Mouse (Mus musculus) left cerebral cortex, adult 9 months (tissue): ENCODE measurements around the gene Sycp2l.

Experiments used
- DNase-seq, 2 experiments: peaks; one replicate each; pipeline ENCODE4 v3.0.0; 2022; ENCODE audit warnings: low spot score in 2 of 2

Sycp2l gene

GRCm38 (mm10) chr13:41113940-41114339 is at the start of gene Sycp2l:
TSS of gene Sycp2l (plus strand) at chr13:41114307.
- no peak for DNase-seq

GRCm38 (mm10) chr13:41067618-41068017 is 46.5 kb upstream of the Sycp2l start:
- no peak for DNase-seq

- no peak for DNase-seq
Observed at GRCm38 (mm10) chr13:41071617-41072016, 42.5 kb upstream of the Sycp2l start.

- DNase-seq: no peak
Observed at GRCm38 (mm10) chr13:41073819-41074218, 40.3 kb upstream of the Sycp2l start.

GRCm38 (mm10) chr13:41077921-41078320 is 36.2 kb upstream of the Sycp2l start:
- no peak for DNase-seq

- DNase-seq: no peak
Observed at GRCm38 (mm10) chr13:41078690-41079420, 35.3 kb upstream of the Sycp2l start.

GRCm38 (mm10) chr13:41079421-41079780 is 34.7 kb upstream of the Sycp2l start, which contains the start of gene Mak:
TSS of gene Mak (minus strand) at chr13:41079706.
- DNase-seq: peak; percentile 59 to 71

- no peak for DNase-seq
Observed at GRCm38 (mm10) chr13:41079859-41080258, 34.2 kb upstream of the Sycp2l start.

GRCm38 (mm10) chr13:41080700-41081099 is 33.4 kb upstream of the Sycp2l start:
- DNase-seq: no peak

GRCm38 (mm10) chr13:41084521-41084920 is 29.6 kb upstream of the Sycp2l start:
- DNase-seq: no peak

GRCm38 (mm10) chr13:41085140-41085539 is 29.0 kb upstream of the Sycp2l start:
- no peak for DNase-seq

GRCm38 (mm10) chr13:41088746-41089145 is 25.4 kb upstream of the Sycp2l start:
- no peak for DNase-seq

- DNase-seq: no peak
Observed at GRCm38 (mm10) chr13:41091271-41091670, 22.8 kb upstream of the Sycp2l start.

GRCm38 (mm10) chr13:41094160-41094559 is 19.9 kb upstream of the Sycp2l start:
- no peak for DNase-seq

GRCm38 (mm10) chr13:41097324-41098058 is 16.6 kb upstream of the Sycp2l start:
- DNase-seq: peak in 1 of 2 experiments; percentile 11

GRCm38 (mm10) chr13:41098325-41098724 is 15.8 kb upstream of the Sycp2l start:
- DNase-seq: no peak

GRCm38 (mm10) chr13:41100031-41100430 is 14.1 kb upstream of the Sycp2l start:
- no peak for DNase-seq

- no peak for DNase-seq
Observed at GRCm38 (mm10) chr13:41103841-41104525, 10.1 kb upstream of the Sycp2l start.

- no peak for DNase-seq
Observed at GRCm38 (mm10) chr13:41105541-41105940, 8.6 kb upstream of the Sycp2l start.

- no peak for DNase-seq
Observed at GRCm38 (mm10) chr13:41110935-41111334, 3.2 kb upstream of the Sycp2l start, which contains the start of gene Gcm2. TSS of gene Gcm2 (minus strand) at chr13:41111035.

- no peak for DNase-seq
Observed at GRCm38 (mm10) chr13:41119152-41119945, 5.2 kb downstream of the Sycp2l start.
